Mouse (Mus musculus) embryonic facial prominence, embryonic 13.5 days (tissue): Measurements from ENCODE around the gene Fxn. TPM values are rescaled to one million over a fixed set of nuclear protein-coding genes. Genes with fewer than 3 reads are reported as not detected.
A peak's percentile ranks its signal among the peaks of the same experiment; 100 is the strongest.

ENCODE experiments used
- ATAC-seq: fragments of 200-750 bp; cut with Nextera tagmentation; 2 replicates; pipeline ENCODE4 v1.8.0; 2017; ENCODE audit warnings: low read depth; ENCODE audit not compliant: insufficient number of reproducible peaks, insufficient read depth, low FRiP score, low TSS enrichment
- H3K27ac ChIP-seq: fragments of 300-500 bp; sonication (generic); 2 replicates; pipeline ENCODE4 v1.5.1; 2015; ENCODE audit warnings: moderate library complexity, mild to moderate bottlenecking, inconsistent platforms
- H3K27me3 ChIP-seq: fragments of 300-500 bp; sonication (generic); 2 replicates; pipeline ENCODE4 v1.6.1; 2015; ENCODE audit warnings: mild to moderate bottlenecking, inconsistent platforms
- H3K36me3 ChIP-seq: fragments of 300-500 bp; sonication (generic); 2 replicates; pipeline ENCODE4 v1.6.1; 2015; ENCODE audit warnings: mild to moderate bottlenecking, inconsistent platforms
- H3K4me1 ChIP-seq: fragments of 300-500 bp; sonication (generic); 2 replicates; pipeline ENCODE4 v1.6.1; 2015; ENCODE audit warnings: inconsistent platforms
- H3K4me2 ChIP-seq: fragments of 300-500 bp; sonication (generic); 2 replicates; pipeline ENCODE4 v1.6.1; 2015; ENCODE audit warnings: moderate library complexity, mild to moderate bottlenecking, inconsistent platforms
- H3K4me3 ChIP-seq: fragments of 300-500 bp; sonication (generic); 2 replicates; pipeline ENCODE4 v1.5.1; 2015; ENCODE audit warnings: mild to moderate bottlenecking, inconsistent platforms
- H3K9ac ChIP-seq: fragments of 300-500 bp; sonication (generic); 2 replicates; pipeline ENCODE4 v1.6.1; 2015; ENCODE audit warnings: mild to moderate bottlenecking, inconsistent platforms
- H3K9me3 ChIP-seq: fragments of 300-500 bp; sonication (generic); 2 replicates; pipeline ENCODE4 v1.6.1; 2016; ENCODE audit warnings: inconsistent platforms
- WGBS: fragments of 180-500 bp; shearing (Covaris S2); methylation state at CpG from one replicate; pipeline ENCODE4 v1.1.7; 2015; ENCODE audit warnings: mixed read lengths; 5-methylcytosine and 5-hydroxymethylcytosine counted together
- polyA plus RNA-seq: library from polyadenylated mRNA; unstranded; fragments of >200 nt; fragmentation: Nextera tagmentation; extraction: Ambion mirVana; gene quantifications from 2 replicates; pipeline ENCODE4 v1.2.1, GENCODE M21; 2015

Gene Fxn
- polyA plus RNA-seq, 1 experiment from 2014 or later = 54.6 TPM

- Histone ChIP-seq H3K27ac (no peak overlapping the region), H3K4me1 (no peaks in the 10 kb centered on the region), H3K9ac (no peak overlapping the region), H3K9me3 (no peaks in the 10 kb centered on the region), H3K36me3 (no peaks in the 10 kb centered on the region), H3K4me3 (no peak overlapping the region), H3K4me2 (no peak overlapping the region), H3K27me3 (peaks cover 3% of the 10 kb centered on the region; the same call in 1 of the 2 replicates)
- 93% methylated on average over 4 of the region's 4 CpGs for WGBS
- no peak for ATAC-seq
Measured at GRCm38 (mm10) chr19:24315234-24315633, 34.8 kb upstream of the Fxn start.

GRCm38 (mm10) chr19:24314676-24315075 lies 34.3 kb upstream of the Fxn start:
- no peak overlapping the region for H3K9ac ChIP-seq
- H3K27ac ChIP-seq = no peak overlapping the region
- H3K9me3 ChIP-seq = no peaks in the 10 kb centered on the region
- H3K4me1 ChIP-seq = no peaks in the 10 kb centered on the region
- H3K4me3 ChIP-seq = no peak overlapping the region
- H3K27me3 ChIP-seq = peaks cover 3% of the 10 kb centered on the region; the same call in 1 of the 2 replicates
- ATAC-seq = no peak
- H3K36me3 ChIP-seq = no peaks in the 10 kb centered on the region
- WGBS = 94% methylated on average over 11 of the region's 11 CpGs
- no peak overlapping the region for H3K4me2 ChIP-seq

GRCm38 (mm10) chr19:24312556-24313342 lies 32.3 kb upstream of the Fxn start:
- Histone ChIP-seq H3K4me3 (no peak overlapping the region), H3K36me3 (no peaks in the 10 kb centered on the region), H3K27ac (no peak overlapping the region), H3K4me2 (no peak overlapping the region), H3K9me3 (no peaks in the 10 kb centered on the region), H3K9ac (no peak overlapping the region), H3K27me3 (peaks cover 3% of the 10 kb centered on the region; the same call in 1 of the 2 replicates), H3K4me1 (peaks cover 7% of the 10 kb centered on the region)
- WGBS = 46% methylated on average over 12 of the region's 12 CpGs
- no peak for ATAC-seq

GRCm38 (mm10) chr19:24312046-24312445 lies 31.6 kb upstream of the Fxn start:
- H3K36me3 ChIP-seq = no peaks in the 10 kb centered on the region
- H3K27ac ChIP-seq = no peak overlapping the region
- H3K4me1 ChIP-seq = peaks cover 12% of the 10 kb centered on the region
- H3K4me3 ChIP-seq = no peak overlapping the region
- peaks cover 3% of the 10 kb centered on the region; the same call in 1 of the 2 replicates for H3K27me3 ChIP-seq
- ATAC-seq = no peak
- H3K9me3 ChIP-seq = no peaks in the 10 kb centered on the region
- WGBS = 79% methylated on average over 5 of the region's 5 CpGs
- no peak overlapping the region for H3K4me2 ChIP-seq
- H3K9ac ChIP-seq = no peak overlapping the region

- ATAC-seq = no peak
- no peaks in the 10 kb centered on the region for H3K36me3 ChIP-seq
- H3K27ac ChIP-seq = peak overlapping the region; percentile 51
- no peak overlapping the region for H3K4me2 ChIP-seq
- H3K9me3 ChIP-seq = no peaks in the 10 kb centered on the region
- 0 out of 2 replicates have a peak overlapping the region, but pooled peaks have one; percentile 11 for H3K9ac ChIP-seq
- peaks cover 12% of the 10 kb centered on the region for H3K4me1 ChIP-seq
- WGBS = 22% methylated on average over 5 of the region's 5 CpGs
- H3K4me3 ChIP-seq = no peak overlapping the region
- H3K27me3 ChIP-seq = no peaks in the 10 kb centered on the region
Measured at GRCm38 (mm10) chr19:24308305-24308705, 27.9 kb upstream of the Fxn start.

GRCm38 (mm10) chr19:24307271-24308221 lies 27.1 kb upstream of the Fxn start:
- H3K36me3 ChIP-seq = no peaks in the 10 kb centered on the region
- H3K4me2 ChIP-seq = no peak overlapping the region
- no peaks in the 10 kb centered on the region for H3K9me3 ChIP-seq
- H3K4me3 ChIP-seq = no peak overlapping the region
- H3K27ac ChIP-seq = peak overlapping the region; percentile 51
- H3K27me3 ChIP-seq = no peaks in the 10 kb centered on the region
- 0 out of 2 replicates have a peak overlapping the region, but pooled peaks have one; percentile 11 for H3K9ac ChIP-seq
- no peak for ATAC-seq
- peaks cover 12% of the 10 kb centered on the region for H3K4me1 ChIP-seq
- 56% methylated on average over 13 of the region's 13 CpGs for WGBS

- 88% methylated on average over 5 of the region's 5 CpGs for WGBS
- no peaks in the 10 kb centered on the region for H3K9me3 ChIP-seq
- ATAC-seq = no peak
Measured at GRCm38 (mm10) chr19:24306351-24306750, 25.9 kb upstream of the Fxn start.

GRCm38 (mm10) chr19:24302198-24302597 lies 21.8 kb upstream of the Fxn start:
- H3K4me2 ChIP-seq = no peak overlapping the region
- no peak overlapping the region for H3K4me3 ChIP-seq
- 50% methylated on average over 10 of the region's 10 CpGs for WGBS
- H3K27me3 ChIP-seq = peaks cover 6% of the 10 kb centered on the region; the same call in 1 of the 2 replicates
- no peak overlapping the region for H3K27ac ChIP-seq
- H3K36me3 ChIP-seq = no peaks in the 10 kb centered on the region
- no peak for ATAC-seq
- H3K9me3 ChIP-seq = no peaks in the 10 kb centered on the region
- no peak overlapping the region for H3K9ac ChIP-seq
- H3K4me1 ChIP-seq = peaks cover 3% of the 10 kb centered on the region; the same call in 1 of the 2 replicates

More at GRCm38 (mm10) chr19:24306351-24306750, 25.9 kb upstream of the Fxn start:
- peaks cover 6% of the 10 kb centered on the region; the same call in 1 of the 2 replicates for H3K27me3 ChIP-seq
- H3K4me3 ChIP-seq = no peak overlapping the region
- no peak overlapping the region for H3K27ac ChIP-seq
- peaks cover 12% of the 10 kb centered on the region for H3K4me1 ChIP-seq
- no peak overlapping the region for H3K4me2 ChIP-seq
- H3K36me3 ChIP-seq = no peaks in the 10 kb centered on the region
- H3K9ac ChIP-seq = no peak overlapping the region

GRCm38 (mm10) chr19:24301768-24302148 lies 21.4 kb upstream of the Fxn start:
- Histone ChIP-seq H3K4me3 (no peak overlapping the region), H3K36me3 (no peaks in the 10 kb centered on the region), H3K4me1 (peaks cover 3% of the 10 kb centered on the region; the same call in 1 of the 2 replicates), H3K27me3 (peaks cover 6% of the 10 kb centered on the region; the same call in 1 of the 2 replicates), H3K27ac (no peak overlapping the region), H3K4me2 (peak overlapping the region; percentile 61), H3K9me3 (no peaks in the 10 kb centered on the region), H3K9ac (no peak overlapping the region)
- 24% methylated on average over 5 of the region's 5 CpGs for WGBS
- no peak for ATAC-seq

GRCm38 (mm10) chr19:24300994-24301767 lies 20.8 kb upstream of the Fxn start:
- ATAC-seq = peak; percentile 74; the same call in 1 of the 2 replicates
- peak overlapping the region; percentile 52; the same call in 1 of the 2 replicates for H3K9ac ChIP-seq
- 4% methylated on average over 9 of the region's 9 CpGs for WGBS
- peaks cover 6% of the 10 kb centered on the region; the same call in 1 of the 2 replicates for H3K27me3 ChIP-seq
- H3K36me3 ChIP-seq = no peaks in the 10 kb centered on the region
- H3K4me1 ChIP-seq = peaks cover 3% of the 10 kb centered on the region; the same call in 1 of the 2 replicates
- H3K4me2 ChIP-seq = peak overlapping the region; percentile 61
- H3K4me3 ChIP-seq = peak overlapping the region; percentile 35
- no peak overlapping the region for H3K27ac ChIP-seq
- no peaks in the 10 kb centered on the region for H3K9me3 ChIP-seq

GRCm38 (mm10) chr19:24293537-24293936 lies 13.1 kb upstream of the Fxn start:
- Histone ChIP-seq H3K36me3 (no peaks in the 10 kb centered on the region), H3K27ac (no peak overlapping the region), H3K4me2 (no peak overlapping the region), H3K4me1 (no peaks in the 10 kb centered on the region), H3K9ac (no peak overlapping the region), H3K4me3 (no peak overlapping the region), H3K9me3 (no peaks in the 10 kb centered on the region), H3K27me3 (no peaks in the 10 kb centered on the region)
- no peak for ATAC-seq
- WGBS = 58% methylated on average over 5 of the region's 5 CpGs
